Mouse (Mus musculus) NIH3T3 (cell line): ENCODE data around the gene Cnnm1.

Experiments used
- DNase-seq: peaks from one replicate; pipeline ENCODE4 v3.0.0-alpha.2; 2012; ENCODE audit warnings: low read depth

Gene Cnnm1

GRCm38 (mm10) chr19:43511621-43512620, 71.7 kb downstream of the Cnnm1 start:
- DNase-seq: peak; percentile 72

DNA sequence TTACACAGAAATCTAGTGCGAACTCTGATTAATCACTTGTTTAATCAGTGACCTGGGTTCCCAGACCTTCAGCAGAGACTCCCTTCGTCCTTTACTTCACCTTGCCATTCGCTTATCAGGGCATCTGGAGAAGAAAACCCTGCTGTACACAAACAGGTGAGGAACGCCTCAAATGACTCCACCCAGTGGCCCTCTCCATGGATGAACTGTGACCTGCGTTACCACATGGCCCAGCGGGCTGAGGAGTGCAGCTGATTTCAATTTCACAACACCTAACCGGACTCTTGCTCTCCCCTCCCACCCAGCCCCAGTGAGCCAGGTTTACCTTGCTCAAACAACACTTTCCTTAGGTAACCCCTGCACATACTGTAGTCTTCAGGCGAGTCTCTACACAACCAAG, 73.6 kb downstream of the Cnnm1 start:
- no peak for DNase-seq

- no peak for DNase-seq
Observed at GRCm38 (mm10) chr19:43515668-43516396, 75.6 kb downstream of the Cnnm1 start.

GRCm38 (mm10) chr19:43516397-43517035, 76.3 kb downstream of the Cnnm1 start:
- DNase-seq: no peak

- no peak for DNase-seq
Observed at GRCm38 (mm10) chr19:43517320-43517719, 77.1 kb downstream of the Cnnm1 start.

- DNase-seq: no peak
Observed at GRCm38 (mm10) chr19:43517808-43518207, 77.6 kb downstream of the Cnnm1 start.

DNA sequence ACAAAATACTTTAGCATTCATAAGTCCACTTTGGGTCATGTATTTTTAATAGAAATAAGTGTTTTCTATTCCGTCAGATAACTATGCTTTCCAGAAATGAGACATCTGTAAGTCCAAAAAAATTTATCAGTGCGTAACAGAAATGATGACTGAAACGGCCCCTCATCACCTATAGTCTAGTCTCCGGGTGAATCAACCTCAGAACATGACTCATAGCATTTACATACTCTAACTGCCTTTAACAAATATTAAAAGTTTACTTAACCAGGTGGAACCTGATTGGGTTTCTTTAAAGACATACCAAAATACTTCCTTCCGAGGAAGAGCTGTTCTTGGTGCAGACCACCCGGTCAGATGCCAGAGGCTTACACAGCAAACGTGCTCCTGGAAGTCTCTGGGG, 78.0 kb downstream of the Cnnm1 start:
- no peak for DNase-seq

DNA sequence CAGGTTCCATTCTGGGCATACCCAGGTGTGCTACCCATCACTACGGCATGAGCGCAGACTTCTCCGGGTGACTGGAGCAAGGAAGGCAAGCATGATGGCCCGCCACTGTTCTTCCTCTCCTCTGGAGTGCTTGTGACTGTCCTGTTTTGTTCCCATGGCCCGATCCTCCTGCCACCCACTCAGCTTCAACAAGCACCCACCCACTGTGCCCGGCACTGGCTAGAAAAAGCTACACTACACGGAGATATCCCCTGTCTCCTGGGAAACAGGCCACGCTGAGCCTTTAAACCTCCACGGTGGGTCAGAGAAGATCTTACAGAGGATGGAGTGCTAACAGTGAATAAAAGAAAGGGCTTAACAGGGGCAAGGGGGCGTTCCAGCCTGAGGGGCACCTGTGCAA, 79.0 kb downstream of the Cnnm1 start:
- DNase-seq: no peak

- no peak for DNase-seq
Observed at GRCm38 (mm10) chr19:43520402-43520801, 80.2 kb downstream of the Cnnm1 start.

DNA sequence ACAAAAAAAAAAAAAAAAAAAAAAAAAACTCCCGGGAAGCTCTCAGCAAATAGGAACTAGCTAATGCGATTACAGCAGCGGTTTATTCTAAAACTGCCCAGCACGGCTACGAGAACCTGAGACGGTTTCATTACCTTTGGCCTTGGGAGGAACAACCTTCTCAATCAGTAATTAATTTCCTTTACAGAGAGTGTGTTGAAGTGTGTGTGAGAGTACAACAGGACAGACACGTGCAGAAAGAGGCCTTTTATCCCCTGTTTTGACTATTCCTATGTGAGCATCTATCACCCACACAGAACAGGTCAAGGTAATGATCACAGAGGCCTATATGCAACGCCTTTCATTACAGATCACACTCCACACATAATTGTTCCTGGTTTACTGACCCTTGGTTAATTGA, 81.1 kb downstream of the Cnnm1 start:
- DNase-seq: no peak

DNA sequence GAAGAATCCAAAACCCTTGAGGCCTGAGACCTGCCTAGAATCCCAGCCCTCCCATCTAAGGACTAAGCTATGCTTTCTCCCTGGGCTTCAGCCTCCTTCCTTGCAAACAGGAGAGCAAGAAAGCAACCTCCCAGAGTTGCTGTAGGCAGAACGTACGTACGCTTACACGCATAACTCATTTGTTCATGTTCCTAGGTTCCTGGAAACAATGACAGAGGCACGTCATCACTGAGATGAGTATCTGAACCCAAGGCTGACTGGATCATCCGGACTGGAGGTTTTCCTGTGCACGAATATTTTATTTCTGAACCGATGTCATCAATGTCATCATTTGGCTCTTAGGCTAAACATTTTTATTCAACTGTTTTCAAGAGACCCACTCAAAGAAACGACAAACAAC, 81.8 kb downstream of the Cnnm1 start:
- no peak for DNase-seq

- DNase-seq: peak; percentile 77
Observed at GRCm38 (mm10) chr19:43523551-43523950, 83.3 kb downstream of the Cnnm1 start.

DNA sequence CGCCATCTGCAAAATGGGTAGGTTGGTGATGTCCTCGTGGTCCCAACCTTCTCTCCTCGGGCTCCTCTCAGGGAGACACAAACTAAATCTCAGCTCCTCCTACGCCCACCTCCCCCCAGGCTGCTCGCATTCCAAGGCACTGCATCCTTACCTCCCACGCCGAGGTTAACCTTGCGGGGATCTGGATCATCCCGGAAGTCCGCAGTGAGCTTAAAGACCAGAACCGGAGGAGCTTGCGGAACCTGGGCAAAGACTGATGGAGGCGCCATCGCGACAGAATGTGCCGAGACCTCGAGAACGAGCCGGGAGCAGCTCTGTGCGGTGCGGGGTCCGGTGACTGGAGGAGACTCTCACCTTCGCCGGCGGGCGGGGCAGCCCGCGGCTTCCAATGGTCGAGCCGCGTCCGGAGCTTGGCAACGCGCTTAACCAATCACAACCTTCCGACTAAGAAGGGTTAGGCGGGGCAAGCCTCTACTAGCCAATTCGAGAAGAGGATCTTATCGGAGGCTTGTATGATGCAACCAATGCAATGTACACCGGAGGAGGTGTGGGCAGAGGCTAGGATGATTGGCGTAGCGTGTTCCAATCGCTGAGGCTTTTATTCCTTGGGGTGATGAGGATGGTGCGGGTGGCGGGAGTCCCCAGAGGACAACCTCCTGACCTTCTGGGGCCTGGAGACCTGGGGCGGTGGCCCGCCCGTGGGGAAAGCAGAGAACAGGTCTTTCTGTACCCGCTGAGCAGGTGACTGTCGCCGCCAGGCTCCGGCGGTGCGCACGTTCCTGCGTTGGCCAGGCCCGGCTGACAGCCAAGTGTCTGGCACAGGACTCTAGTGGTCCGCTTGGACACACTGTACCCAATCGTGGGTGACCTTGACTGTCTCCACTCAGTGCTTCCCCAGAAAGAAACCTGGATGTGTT, 84.2 kb downstream of the Cnnm1 start, which contains the start of gene Got1:
Got1 (minus strand) TSS at position 419 of the 917 bp plus-strand sequence.
- DNase-seq: peak; percentile 99

DNA sequence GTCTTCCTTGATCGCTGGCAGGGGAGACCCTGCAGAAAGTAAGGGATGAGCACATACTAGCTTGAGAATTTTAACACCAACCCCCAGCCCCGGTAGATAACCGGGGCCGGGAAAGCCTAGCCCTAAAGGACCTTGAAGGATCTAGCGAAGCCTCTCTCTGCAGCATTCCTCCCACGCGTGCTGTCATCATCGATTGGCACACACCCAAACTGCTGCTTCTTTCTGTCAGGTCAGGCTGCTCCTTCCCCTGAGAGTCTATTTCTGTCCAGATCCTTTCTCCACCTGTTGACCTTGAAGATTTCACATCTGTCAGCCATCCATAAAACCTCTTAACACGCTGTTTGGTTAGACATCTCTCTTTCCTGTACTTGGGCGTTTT, 84.9 kb downstream of the Cnnm1 start:
- peak; percentile 79 for DNase-seq

GRCm38 (mm10) chr19:43525566-43525965, 85.3 kb downstream of the Cnnm1 start:
- no peak for DNase-seq

- no peak for DNase-seq
Observed at GRCm38 (mm10) chr19:43526025-43526424, 85.8 kb downstream of the Cnnm1 start.

- peak; percentile 57 for DNase-seq
Observed at GRCm38 (mm10) chr19:43527131-43527530, 86.9 kb downstream of the Cnnm1 start.

DNA sequence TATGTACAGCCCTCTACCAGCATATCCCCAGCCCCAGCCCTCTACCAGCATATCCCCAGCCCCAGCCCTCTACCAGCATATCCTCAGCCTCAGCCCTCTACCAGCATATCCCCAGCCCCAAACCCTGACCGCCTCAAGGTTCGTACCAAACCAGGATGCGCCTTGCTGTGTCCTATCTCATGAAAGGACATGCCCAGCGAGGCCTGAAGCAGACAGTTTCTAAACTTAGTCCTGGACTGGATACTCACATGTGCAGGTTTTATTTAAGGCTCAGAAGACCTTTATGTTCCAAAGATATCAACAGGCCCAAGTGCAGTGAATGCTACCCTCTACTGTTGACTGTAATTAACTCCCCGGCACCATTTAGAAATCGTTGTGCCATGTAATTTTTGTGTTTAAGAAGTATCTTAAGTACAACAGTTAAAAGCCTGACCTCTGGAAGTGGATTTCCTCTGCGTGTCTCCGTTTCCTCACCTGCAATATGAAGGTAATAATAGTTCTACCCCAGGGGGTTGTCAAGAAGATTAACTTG, 87.9 kb downstream of the Cnnm1 start:
- DNase-seq: no peak

GRCm38 (mm10) chr19:43530197-43530770, 90.0 kb downstream of the Cnnm1 start:
- peak; percentile 95 for DNase-seq

GRCm38 (mm10) chr19:43530921-43531320, 90.7 kb downstream of the Cnnm1 start:
- DNase-seq: peak; percentile 68

DNA sequence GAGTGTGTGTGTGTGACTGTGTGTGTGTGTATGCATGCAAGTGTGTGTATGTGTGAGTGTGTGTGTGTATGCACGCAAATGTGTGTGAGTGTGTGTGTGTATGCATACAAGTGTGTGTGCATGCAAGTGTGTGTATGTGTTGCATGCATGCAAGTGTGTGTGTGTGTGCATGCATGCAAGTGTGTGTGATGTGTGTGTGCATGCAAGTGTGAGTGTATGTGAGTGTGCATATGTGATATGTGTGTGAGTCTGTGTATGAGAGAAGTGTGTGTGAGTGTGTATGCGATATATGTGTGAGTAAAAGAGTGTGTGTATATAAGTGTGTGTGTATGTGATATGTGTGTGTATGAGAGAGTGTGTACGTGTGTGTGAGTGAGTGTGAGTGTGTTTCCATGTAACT, 95.1 kb downstream of the Cnnm1 start:
- DNase-seq: no peak
